Mouse (Mus musculus) hindbrain, embryonic 11.5 days (tissue): ENCODE measurements around the gene Fgfr2. TPM values are rescaled to one million over a fixed set of nuclear protein-coding genes. Genes with fewer than 3 reads are reported as not detected.

Experiments
- ATAC-seq: fragments of 200-750 bp; cut with Nextera tagmentation; 2 replicates; pipeline ENCODE4 v1.8.0; 2017; ENCODE audit warnings: mild to moderate bottlenecking, moderate TSS enrichment, moderate library complexity; ENCODE audit not compliant: low FRiP score
- DNase-seq: peaks from one replicate; pipeline ENCODE4 v3.0.0-alpha.2; 2015; ENCODE audit warnings: low spot score
- H3K27ac ChIP-seq: fragments of 300-500 bp; sonication (generic); 2 replicates; pipeline ENCODE4 v1.5.1; 2014; ENCODE audit warnings: mild to moderate bottlenecking, low read depth, low read length
- H3K27me3 ChIP-seq: fragments of 300-500 bp; sonication (generic); 2 replicates; pipeline ENCODE4 v1.6.1; 2014; ENCODE audit warnings: mild to moderate bottlenecking, low read length, moderate library complexity, mixed read lengths; ENCODE audit not compliant: control insufficient read depth, insufficient read depth
- H3K36me3 ChIP-seq: fragments of 300-500 bp; sonication (generic); 2 replicates; pipeline ENCODE4 v1.6.1; 2014; ENCODE audit warnings: mild to moderate bottlenecking, low read length, moderate library complexity, mixed read lengths; ENCODE audit not compliant: control insufficient read depth, insufficient read depth
- H3K4me1 ChIP-seq: fragments of 300-500 bp; sonication (generic); replicated peaks from 2 replicates; pipeline ENCODE4 v1.6.1; 2014; ENCODE audit warnings: low read length, mixed read lengths; ENCODE audit not compliant: control insufficient read depth, insufficient read depth
- H3K4me2 ChIP-seq: fragments of 300-500 bp; sonication (generic); replicated peaks from 2 replicates; pipeline ENCODE4 v1.6.1; 2014; ENCODE audit warnings: mild to moderate bottlenecking, low read depth, low read length
- H3K4me3 ChIP-seq: fragments of 300-500 bp; sonication (generic); 2 replicates; pipeline ENCODE4 v1.5.1; 2014; ENCODE audit warnings: low read depth, low read length
- H3K9ac ChIP-seq: fragments of 300-500 bp; sonication (generic); 2 replicates; pipeline ENCODE4 v1.6.1; 2014; ENCODE audit warnings: low read depth, low read length
- H3K9me3 ChIP-seq: fragments of 300-500 bp; sonication (generic); 2 replicates; pipeline ENCODE4 v1.6.1; 2016; ENCODE audit warnings: low read length; ENCODE audit not compliant: control insufficient read depth
- WGBS: fragments of 180-500 bp; shearing (Covaris S2); extraction: QIAGEN DNeasy Blood & Tissue Kit; methylation state at CpG from one replicate; pipeline ENCODE4 v1.1.7; 2014; 5-methylcytosine and 5-hydroxymethylcytosine counted together
- polyA plus RNA-seq: library from polyadenylated mRNA; unstranded; fragments of >200 nt; fragmentation: Nextera tagmentation; extraction: Ambion mirVana; gene quantifications from 2 replicates; pipeline ENCODE4 v1.2.1, GENCODE M21; 2014

Fgfr2 gene
- polyA plus RNA-seq, 1 experiment from 2014 or later: 71.3 TPM

GRCm38 (mm10) chr7:132572738-132573137 lies 550.4 kb downstream of the Fgfr2 start:
- no peak overlapping the region for H3K4me3 ChIP-seq
- no peaks in the 10 kb centered on the region; the same call in 1 of the 2 replicates for H3K27me3 ChIP-seq
- DNase-seq (no peak), ATAC-seq (no peak)
- H3K4me2 ChIP-seq: no peak overlapping the region
- H3K4me1 ChIP-seq: 0 out of 2 replicates have a peak, but pooled peaks cover 2% of the 10 kb centered on the region
- no peaks in the 10 kb centered on the region for H3K36me3 ChIP-seq
- H3K9me3 ChIP-seq: no peaks in the 10 kb centered on the region
- H3K9ac ChIP-seq: no peak overlapping the region
- peak overlapping the region; percentile 38; the same call in 1 of the 2 replicates for H3K27ac ChIP-seq
- WGBS: 75% methylated on average over 3 of the region's 3 CpGs

DNA sequence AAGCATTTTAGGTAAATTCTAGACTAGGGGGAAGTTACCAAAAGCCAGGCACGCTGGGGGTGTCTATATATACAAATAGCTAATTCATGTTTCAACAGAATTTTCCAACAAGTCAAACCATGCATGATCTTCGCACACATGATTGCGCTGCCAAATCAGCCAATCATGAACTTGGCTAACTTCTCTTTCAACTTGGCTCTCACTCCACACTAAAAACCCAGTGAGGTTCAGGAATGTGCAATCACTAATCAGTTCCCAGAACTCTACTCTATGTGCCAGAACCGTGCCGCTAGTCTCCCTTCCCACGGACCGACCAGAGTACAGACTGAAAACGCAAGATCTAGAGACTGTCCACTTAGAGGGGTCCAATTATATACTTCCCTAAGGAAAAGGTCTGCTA lies 551.7 kb downstream of the Fgfr2 start:
- no peak overlapping the region for H3K9ac ChIP-seq
- 0 out of 2 replicates have a peak, but pooled peaks cover 1% of the 10 kb centered on the region for H3K4me1 ChIP-seq
- H3K27me3 ChIP-seq: no peaks in the 10 kb centered on the region
- no peak overlapping the region for H3K27ac ChIP-seq
- WGBS: 89% methylated on average over 8 of the region's 8 CpGs
- no peak for ATAC-seq
- DNase-seq: no peak
- H3K36me3 ChIP-seq: no peaks in the 10 kb centered on the region
- no peak overlapping the region for H3K4me2 ChIP-seq
- H3K4me3 ChIP-seq: no peak overlapping the region
- no peaks in the 10 kb centered on the region for H3K9me3 ChIP-seq

DNA sequence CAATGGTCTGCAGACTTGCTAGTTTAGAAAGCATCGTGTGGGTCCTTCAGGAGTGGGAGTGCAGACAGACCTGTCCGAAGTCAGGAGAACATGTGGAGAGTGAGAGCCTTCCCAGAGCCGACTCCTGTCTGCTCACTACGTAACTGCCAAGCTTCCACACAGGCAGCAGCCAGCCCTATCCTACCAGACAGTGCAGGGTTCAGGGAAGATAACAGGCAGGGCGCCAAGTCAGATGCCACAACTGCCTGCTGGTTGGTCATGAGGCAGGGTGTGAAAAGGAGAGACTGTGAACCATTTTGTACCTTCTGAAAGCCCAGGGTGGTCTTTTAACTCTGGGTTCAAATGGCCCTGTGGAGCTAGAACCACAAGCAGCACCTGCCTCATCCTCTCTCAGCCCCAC lies 553.1 kb downstream of the Fgfr2 start:
- no peak overlapping the region for H3K4me3 ChIP-seq
- H3K4me2 ChIP-seq: no peak overlapping the region
- H3K9ac ChIP-seq: no peak overlapping the region
- DNase-seq (no peak), ATAC-seq (no peak)
- H3K4me1 ChIP-seq: no peaks in the 10 kb centered on the region
- 87% methylated on average over 5 of the region's 5 CpGs for WGBS
- H3K27ac ChIP-seq: no peak overlapping the region
- no peaks in the 10 kb centered on the region for H3K27me3 ChIP-seq
- no peaks in the 10 kb centered on the region for H3K36me3 ChIP-seq
- no peaks in the 10 kb centered on the region for H3K9me3 ChIP-seq

DNA sequence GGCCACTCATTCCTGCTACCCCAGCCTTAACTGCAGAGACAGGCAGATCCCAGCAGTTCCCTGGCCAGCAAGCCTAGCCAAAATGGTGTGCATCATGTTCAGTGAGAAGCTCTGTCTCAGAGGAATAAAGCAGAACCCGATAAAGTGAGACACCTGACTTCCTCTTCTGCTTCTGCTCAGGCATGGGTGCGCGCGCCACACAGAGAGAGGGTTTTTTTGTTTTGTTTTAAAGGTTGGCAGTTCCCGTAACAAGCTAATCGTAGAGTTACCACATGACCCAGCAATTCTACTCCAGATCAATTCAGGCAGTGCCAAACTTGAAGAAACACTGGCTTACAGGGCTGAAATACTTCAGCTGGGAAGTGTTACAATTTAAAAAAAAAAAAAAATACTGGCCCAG lies 554.3 kb downstream of the Fgfr2 start:
- ATAC-seq: no peak
- H3K4me2 ChIP-seq: no peak overlapping the region
- DNase-seq: no peak
- no peak overlapping the region for H3K9ac ChIP-seq
- no peaks in the 10 kb centered on the region for H3K4me1 ChIP-seq
- no peaks in the 10 kb centered on the region for H3K9me3 ChIP-seq
- no peaks in the 10 kb centered on the region for H3K36me3 ChIP-seq
- no peaks in the 10 kb centered on the region for H3K27me3 ChIP-seq
- WGBS: 94% methylated on average over 6 of the region's 6 CpGs
- H3K4me3 ChIP-seq: no peak overlapping the region
- H3K27ac ChIP-seq: no peak overlapping the region

DNA sequence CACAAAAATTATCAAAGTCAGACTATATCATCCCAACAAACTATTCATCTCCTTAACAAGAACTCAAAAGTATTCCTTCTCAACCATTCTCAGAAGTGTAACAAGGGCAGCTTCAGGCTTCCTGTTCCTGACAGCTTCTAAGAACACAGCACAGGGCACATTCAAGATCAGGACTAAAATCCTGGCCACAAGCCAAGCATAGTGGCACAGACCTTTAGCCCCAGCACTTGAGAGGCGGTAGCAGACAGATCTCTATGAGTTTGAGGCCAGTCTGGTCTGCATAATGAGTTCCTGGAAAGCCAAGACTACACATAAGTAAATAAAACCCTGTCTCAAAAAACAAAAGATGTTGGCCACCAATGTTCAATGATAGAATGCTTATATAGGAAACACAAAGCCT lies 557.3 kb downstream of the Fgfr2 start:
- H3K36me3 ChIP-seq: peaks cover 3% of the 10 kb centered on the region; the same call in 1 of the 2 replicates
- no peak overlapping the region for H3K9ac ChIP-seq
- H3K4me1 ChIP-seq: no peaks in the 10 kb centered on the region
- DNase-seq (no peak), ATAC-seq (no peak)
- H3K4me3 ChIP-seq: no peak overlapping the region
- H3K9me3 ChIP-seq: no peaks in the 10 kb centered on the region
- no peaks in the 10 kb centered on the region for H3K27me3 ChIP-seq
- H3K4me2 ChIP-seq: no peak overlapping the region
- no peak overlapping the region for H3K27ac ChIP-seq
- WGBS: 81% methylated on average over 1 of the region's 1 CpGs

GRCm38 (mm10) chr7:132559138-132559766 lies 563.9 kb downstream of the Fgfr2 start:
- Histone ChIP-seq H3K9me3 (no peaks in the 10 kb centered on the region), H3K36me3 (peaks cover 9% of the 10 kb centered on the region; the same call in 1 of the 2 replicates), H3K27me3 (no peaks in the 10 kb centered on the region), H3K27ac (no peak overlapping the region), H3K9ac (no peak overlapping the region), H3K4me3 (no peak overlapping the region), H3K4me1 (no peaks in the 10 kb centered on the region), H3K4me2 (no peak overlapping the region)
- ATAC-seq (no peak), DNase-seq (no peak)
- WGBS: 67% methylated on average over 3 of the region's 3 CpGs

DNA sequence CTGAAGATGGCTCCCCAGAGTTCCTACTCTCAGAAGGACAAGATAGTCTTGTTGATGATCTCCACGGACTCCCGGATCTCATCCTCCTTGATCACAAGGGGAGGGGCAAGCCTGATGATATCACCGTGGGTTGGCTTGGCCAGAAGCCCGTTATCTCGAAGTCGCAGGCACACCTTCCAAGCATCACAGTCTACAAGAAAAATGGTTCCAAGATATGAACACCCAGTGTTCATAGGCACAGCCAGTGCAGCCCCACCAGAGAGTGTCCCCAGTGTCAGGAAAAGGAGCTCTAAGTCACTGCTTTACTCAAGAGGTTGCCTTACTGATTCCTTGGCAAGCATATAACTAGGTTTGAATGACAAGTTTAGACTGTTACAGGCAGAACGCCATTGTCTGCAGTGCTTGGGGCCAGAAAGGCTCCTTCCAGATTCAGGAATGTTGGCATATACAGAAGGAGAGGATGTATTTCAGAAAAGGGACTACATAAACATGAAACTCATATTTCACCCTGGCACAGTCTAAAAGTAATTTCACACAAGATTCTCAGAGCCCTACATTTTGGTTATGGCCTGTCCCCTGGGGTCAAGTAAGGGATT lies 564.9 kb downstream of the Fgfr2 start:
- H3K4me2 ChIP-seq: no peak overlapping the region
- peaks cover 9% of the 10 kb centered on the region; the same call in 1 of the 2 replicates for H3K36me3 ChIP-seq
- no peak overlapping the region for H3K4me3 ChIP-seq
- H3K27ac ChIP-seq: no peak overlapping the region
- DNase-seq (no peak), ATAC-seq (no peak)
- 89% methylated on average over 7 of the region's 7 CpGs for WGBS
- no peaks in the 10 kb centered on the region for H3K9me3 ChIP-seq
- H3K4me1 ChIP-seq: no peaks in the 10 kb centered on the region
- H3K27me3 ChIP-seq: no peaks in the 10 kb centered on the region
- no peak overlapping the region for H3K9ac ChIP-seq

DNA sequence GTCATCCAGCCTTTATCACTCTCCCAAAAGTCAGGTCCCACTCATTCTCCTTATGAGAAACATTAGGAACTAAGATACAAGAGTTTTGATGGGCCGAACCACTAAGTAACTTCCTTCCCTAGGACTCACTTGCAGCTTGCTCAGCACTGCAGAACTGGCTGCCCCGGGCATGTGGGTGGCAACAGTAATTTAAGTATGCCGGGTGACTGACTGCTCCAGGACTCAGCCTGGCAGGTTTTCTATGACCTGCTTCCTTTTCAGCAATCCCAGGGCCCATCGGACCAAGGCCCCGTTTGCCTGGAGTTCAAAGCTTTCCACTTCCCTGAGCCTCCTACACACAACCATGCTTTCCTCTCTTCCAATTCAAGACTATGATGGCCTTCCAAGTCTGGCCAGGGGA lies 566.6 kb downstream of the Fgfr2 start:
- Histone ChIP-seq H3K4me3 (no peak overlapping the region), H3K4me1 (no peaks in the 10 kb centered on the region), H3K27me3 (no peaks in the 10 kb centered on the region), H3K36me3 (peaks cover 7% of the 10 kb centered on the region; the same call in 1 of the 2 replicates), H3K9me3 (no peaks in the 10 kb centered on the region), H3K4me2 (no peak overlapping the region), H3K9ac (no peak overlapping the region), H3K27ac (no peak overlapping the region)
- 85% methylated on average over 5 of the region's 5 CpGs for WGBS
- no peak for ATAC-seq
- no peak for DNase-seq

GRCm38 (mm10) chr7:132555911-132556310 lies 567.2 kb downstream of the Fgfr2 start:
- Histone ChIP-seq H3K4me1 (no peaks in the 10 kb centered on the region), H3K4me2 (no peak overlapping the region), H3K9ac (no peak overlapping the region), H3K27me3 (no peaks in the 10 kb centered on the region), H3K4me3 (no peak overlapping the region), H3K36me3 (peaks cover 6% of the 10 kb centered on the region; the same call in 1 of the 2 replicates), H3K9me3 (no peaks in the 10 kb centered on the region), H3K27ac (no peak overlapping the region)
- ATAC-seq: no peak
- DNase-seq: no peak
- 48% methylated on average over 4 of the region's 4 CpGs for WGBS
